Comparison of ENCODE assay signal across 39 mouse cellular contexts in genomic region chr8:110162007-110162406, GRCm38 (mm10). TPM values are rescaled to one million over a fixed set of nuclear protein-coding genes. Genes with fewer than 3 reads are reported as not detected.
DNase-seq lines count a peak whose midpoint lies in the region; ATAC-seq and TF ChIP-seq lines count a peak whose summit lies in the region.
"Had no signal": no experiment of that assay in that cellular context is flagged by ENCODE, and none has a peak within 500 bp of the region (broad histone marks: within the 10 kb centered on the region; RNA-seq: fewer than 3 reads in every experiment).

No protein-coding gene starts in this region.

- H3K4me3 ChIP-seq in hindbrain, postnatal 0 days (ENCODE audit: low read length) = no peak overlapping the region
- no peak overlapping the region for H3K4me3 ChIP-seq in hindbrain, embryonic 13.5 days
- H3K4me3 ChIP-seq: heart, embryonic 10.5 days; heart, embryonic 15.5 days; hindbrain, embryonic 12.5 days; left cerebral cortex, adult 2 months; liver, embryonic 13.5 days; megakaryocyte, embryonic 14.5 days; midbrain, embryonic 12.5 days; neural tube, embryonic 15.5 days had no signal

- no peaks in the 10 kb centered on the region for H3K36me3 ChIP-seq in hindbrain, postnatal 0 days (ENCODE audit: insufficient read depth, low read length)
- no peaks in the 10 kb centered on the region for H3K36me3 ChIP-seq in hindbrain, embryonic 13.5 days
- H3K36me3 ChIP-seq: heart, embryonic 10.5 days; heart, embryonic 15.5 days; hindbrain, embryonic 12.5 days; liver, embryonic 13.5 days; midbrain, embryonic 12.5 days; neural tube, embryonic 15.5 days had no signal

- no peak overlapping the region for H3K9ac ChIP-seq in hindbrain, postnatal 0 days (replicated peaks; ENCODE audit: low read length)
- H3K9ac ChIP-seq in hindbrain, embryonic 13.5 days = no peak overlapping the region
- H3K9ac ChIP-seq: heart, embryonic 15.5 days; hindbrain, embryonic 12.5 days; liver, embryonic 13.5 days; midbrain, embryonic 12.5 days; neural tube, embryonic 15.5 days had no signal

- peak; percentile 66; the same call in 1 of the 2 replicates for ATAC-seq in hindbrain, postnatal 0 days
- no peak for ATAC-seq in hindbrain, embryonic 13.5 days (ENCODE audit: low FRiP score)
- ATAC-seq: lung, postnatal 0 days had no signal

- H3K4me1 ChIP-seq in hindbrain, postnatal 0 days (ENCODE audit: insufficient read depth, low read length) = 0 out of 2 replicates have a peak, but pooled peaks cover 4% of the 10 kb centered on the region
- H3K4me1 ChIP-seq in hindbrain, embryonic 13.5 days (replicated peaks) = no peaks in the 10 kb centered on the region
- H3K4me1 ChIP-seq: heart, embryonic 10.5 days; heart, embryonic 15.5 days; hindbrain, embryonic 12.5 days; liver, embryonic 13.5 days; megakaryocyte, embryonic 14.5 days; midbrain, embryonic 12.5 days had no signal

- peak; percentile 57 for DNase-seq in hindbrain, postnatal 0 days (ENCODE audit: low spot score)
- peak; percentile 88 for DNase-seq in cerebellum, adult 11 months
- peak; percentile 96 for DNase-seq in cerebellum, adult 9-10 months
- DNase-seq in cerebellum, postnatal 36 days = peak; percentile 85 to 92
- no peak for DNase-seq in heart, postnatal 10 days
- DNase-seq in retina, embryonic 14.5 days (ENCODE audit: low spot score) = no peak
- DNase-seq in ovary, postnatal 10 days (ENCODE audit: low spot score) = no peak
- DNase-seq: adrenal gland, postnatal 25 days; gastrocnemius, postnatal 25 days; heart, adult 11 months; heart, postnatal 36 days; kidney, adult 11 months; kidney, postnatal 25 days; liver, embryonic 13.5 days; lung, adult 18-20 months; lung, postnatal 4 days; right cerebral cortex, postnatal 4 days; thymus, adult 18-20 months; thymus, postnatal 25 days had no signal

- H3K9me3 ChIP-seq in hindbrain, postnatal 0 days (ENCODE audit: low read length) = no peaks in the 10 kb centered on the region
- no peaks in the 10 kb centered on the region for H3K9me3 ChIP-seq in hindbrain, embryonic 13.5 days
- H3K9me3 ChIP-seq: heart, embryonic 10.5 days; heart, embryonic 15.5 days; hindbrain, embryonic 12.5 days; liver, embryonic 13.5 days; megakaryocyte, embryonic 14.5 days; midbrain, embryonic 12.5 days; neural tube, embryonic 15.5 days had no signal

- no peak overlapping the region; the same call in 1 of the 2 replicates for H3K27ac ChIP-seq in hindbrain, postnatal 0 days
- H3K27ac ChIP-seq in hindbrain, embryonic 13.5 days = no peak overlapping the region
- H3K27ac ChIP-seq: heart, embryonic 10.5 days; heart, embryonic 15.5 days; hindbrain, embryonic 12.5 days; left cerebral cortex, adult 2 months; liver, embryonic 13.5 days; midbrain, embryonic 12.5 days; neural tube, embryonic 15.5 days; stomach, postnatal 0 days had no signal

- WGBS in hindbrain, postnatal 0 days = 42% methylated on average over 6 of the region's 6 CpGs
- WGBS in hindbrain, embryonic 13.5 days = 75% methylated on average over 6 of the region's 6 CpGs

- intact Hi-C loops in heart, postnatal 10 days (cut with DNase I) = no loop called here

- TF ChIP-seq CTCF in hindbrain, postnatal 0 days (IDR thresholded peaks at IDR 0.05; ENCODE audit: low read depth) = no peak

- H3K4me2 ChIP-seq in hindbrain, postnatal 0 days (ENCODE audit: low read depth, low read length) = no peak overlapping the region
- H3K4me2 ChIP-seq in hindbrain, embryonic 13.5 days = no peak overlapping the region
- H3K4me2 ChIP-seq: heart, embryonic 15.5 days; hindbrain, embryonic 12.5 days; liver, embryonic 13.5 days; midbrain, embryonic 12.5 days; neural tube, embryonic 15.5 days had no signal

- H3K27me3 ChIP-seq in hindbrain, postnatal 0 days (ENCODE audit: insufficient read depth, low read length) = no peaks in the 10 kb centered on the region
- H3K27me3 ChIP-seq in hindbrain, embryonic 13.5 days = peaks cover 12% of the 10 kb centered on the region
- H3K27me3 ChIP-seq: neural tube, embryonic 15.5 days had no signal

RNA-seq across cellular contexts. Expression of gene Calb2, which starts 6.0 kb away (rescaled TPM):
- 50.8 and 66.2 TPM in 2 replicates for total RNA-seq in hindbrain, postnatal 0 days (2014; rRNA removed)
- polyA plus RNA-seq in hindbrain, postnatal 0 days (2015; fragmentation: Nextera tagmentation; extraction: Ambion mirVana) = 166 and 168 TPM in 2 replicates
- 53.3 and 69.2 TPM in 2 replicates for polyA plus RNA-seq in hindbrain, embryonic 13.5 days (2015; fragmentation: Nextera tagmentation; extraction: Ambion mirVana)
- under 1 TPM in 1 of 2 experiments, not detected in 1; 0.17 TPM for total RNA-seq in heart, postnatal 10 days (2021)
- total RNA-seq: gastrocnemius, adult 18-20 months; gastrocnemius, postnatal 25 days; heart, postnatal 36 days had no signal
- polyA plus RNA-seq: kidney, embryonic 14.5 days; liver, embryonic 13.5 days; spleen, adult 2 months had no signal

RNA-seq across cellular contexts. Expression of gene Cmtr2, which starts 53.5 kb away (rescaled TPM):
- total RNA-seq in hindbrain, postnatal 0 days (2014; rRNA removed) = 13.9 and 15.0 TPM in 2 replicates
- 5.6 and 6.2 TPM in 2 replicates for polyA plus RNA-seq in hindbrain, postnatal 0 days (2015; fragmentation: Nextera tagmentation; extraction: Ambion mirVana)
- polyA plus RNA-seq in hindbrain, embryonic 13.5 days (2015; fragmentation: Nextera tagmentation; extraction: Ambion mirVana) = 10.9 and 12.0 TPM in 2 replicates
- total RNA-seq in heart, postnatal 10 days (2021) = 1 to 10 TPM; 3.4 to 3.9 TPM

RNA-seq across cellular contexts. Expression of gene Gm17720, which starts 59.5 kb away (rescaled TPM):
- not detected in 2 replicates for total RNA-seq in hindbrain, postnatal 0 days (2014; rRNA removed)
- polyA plus RNA-seq in hindbrain, postnatal 0 days (2015; fragmentation: Nextera tagmentation; extraction: Ambion mirVana) = not detected in 2 replicates
- not detected in 2 replicates for polyA plus RNA-seq in hindbrain, embryonic 13.5 days (2015; fragmentation: Nextera tagmentation; extraction: Ambion mirVana)
- not detected for total RNA-seq in heart, postnatal 10 days (2021)
- total RNA-seq: adrenal gland, postnatal 25 days; gastrocnemius, adult 18-20 months; gastrocnemius, postnatal 25 days; heart, postnatal 36 days; layer of hippocampus, adult 18-20 months; layer of hippocampus, postnatal 10 days; left cerebral cortex, adult 2 months; left cerebral cortex, postnatal 36 days had no signal
- polyA plus RNA-seq: brain, embryonic 14.5 days; embryonic facial prominence, embryonic 11.5 days; forebrain, embryonic 11.5 days; heart, embryonic 10.5 days; heart, embryonic 15.5 days; hindbrain, embryonic 12.5 days; kidney, embryonic 14.5 days; limb, embryonic 14.5 days; liver, embryonic 13.5 days; lung, postnatal 0 days; midbrain, embryonic 12.5 days; neural tube, embryonic 15.5 days; spleen, adult 2 months; stomach, postnatal 0 days had no signal

Comparison
In these comparisons a context has a peak if more than half of its experiments do, and no peak if none do; other contexts are left out.
1. DNase-seq: peak in hindbrain, postnatal 0 days (single experiment), cerebellum, adult 11 months (single experiment), cerebellum, adult 9-10 months (single experiment) and cerebellum, postnatal 36 days (2 of 2); none in heart, postnatal 10 days (0 of 2), retina, embryonic 14.5 days (single experiment) and ovary, postnatal 10 days (single experiment).
2. RNA of gene Calb2, which starts 6.0 kb away (total RNA-seq): 50.8 to 66.2 TPM in hindbrain, postnatal 0 days; 0.17 TPM in heart, postnatal 10 days; every median in the first group is over 10 times any median in the second.